In genomic region chr3:110538275-110538674, GRCm38 (mm10) we compare ENCODE assay signal across 14 mouse cellular contexts.
"Had no signal": no experiment of that assay in that cellular context is flagged by ENCODE, and none has a peak within 500 bp of the region (broad histone marks: within the 10 kb centered on the region; RNA-seq: fewer than 3 reads in every experiment).

No protein-coding gene starts in this region.

- ATAC-seq: lung, postnatal 0 days had no signal

- DNase-seq: kidney, adult 18-20 months; kidney, postnatal 10 days; left cerebral cortex, postnatal 4 days; lung, adult 2 months; lung, postnatal 36 days; retina, postnatal 1 day; right cerebral cortex, postnatal 4 days; spleen, adult 18-20 months; thymus, adult 18-20 months; thymus, postnatal 14 days had no signal

- H3K4me2 ChIP-seq: limb, embryonic 13.5 days; liver, embryonic 15.5 days; neural tube, embryonic 13.5 days had no signal

- H3K27ac ChIP-seq: limb, embryonic 13.5 days; liver, embryonic 15.5 days; neural tube, embryonic 13.5 days had no signal

- H3K9ac ChIP-seq: limb, embryonic 13.5 days; liver, embryonic 15.5 days; neural tube, embryonic 13.5 days had no signal

- H3K9me3 ChIP-seq: limb, embryonic 13.5 days; liver, embryonic 15.5 days; neural tube, embryonic 13.5 days had no signal

- H3K36me3 ChIP-seq: limb, embryonic 13.5 days; liver, embryonic 15.5 days; neural tube, embryonic 13.5 days had no signal

- H3K4me1 ChIP-seq: limb, embryonic 13.5 days; liver, embryonic 15.5 days; neural tube, embryonic 13.5 days had no signal

- H3K4me3 ChIP-seq: limb, embryonic 13.5 days; liver, embryonic 15.5 days; neural tube, embryonic 13.5 days had no signal

- H3K27me3 ChIP-seq: limb, embryonic 13.5 days; liver, embryonic 15.5 days; neural tube, embryonic 13.5 days had no signal
